Mouse (Mus musculus) liver (tissue): ENCODE data around the gene H2al1k.
"Not testable (repeated sequence)": the region's sequence is repeated elsewhere in the genome, so short reads cannot be mapped to it uniquely, and the experiment has no call there.

Experiments used
- DNase-seq: peaks from one replicate; pipeline ENCODE4 v3.0.0-alpha.2; 2020; ENCODE audit warnings: mixed read lengths

H2al1k gene

DNA sequence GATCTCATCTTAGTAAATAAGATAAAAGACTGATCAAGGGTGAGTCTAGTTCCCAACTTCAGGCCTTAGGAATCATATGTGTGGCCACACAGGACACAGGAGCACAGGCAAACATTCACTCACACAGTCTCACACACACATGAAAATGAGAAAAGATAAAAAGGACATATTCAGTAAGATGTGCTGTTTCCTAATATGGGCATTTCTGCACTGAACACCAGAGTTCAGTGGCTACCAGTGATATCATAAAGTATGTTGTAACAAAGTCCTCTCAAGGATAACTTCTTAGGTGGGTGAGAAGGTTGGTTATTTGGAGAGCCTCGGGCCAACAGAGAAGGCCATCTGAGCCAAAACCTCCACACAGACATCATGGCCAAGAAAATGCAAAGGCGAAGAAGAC is at the start of gene H2al1k:
TSS of gene H2al1k (plus strand) at position 301 of the 400 bp plus-strand sequence.
- not testable (repeated sequence) for DNase-seq

DNA sequence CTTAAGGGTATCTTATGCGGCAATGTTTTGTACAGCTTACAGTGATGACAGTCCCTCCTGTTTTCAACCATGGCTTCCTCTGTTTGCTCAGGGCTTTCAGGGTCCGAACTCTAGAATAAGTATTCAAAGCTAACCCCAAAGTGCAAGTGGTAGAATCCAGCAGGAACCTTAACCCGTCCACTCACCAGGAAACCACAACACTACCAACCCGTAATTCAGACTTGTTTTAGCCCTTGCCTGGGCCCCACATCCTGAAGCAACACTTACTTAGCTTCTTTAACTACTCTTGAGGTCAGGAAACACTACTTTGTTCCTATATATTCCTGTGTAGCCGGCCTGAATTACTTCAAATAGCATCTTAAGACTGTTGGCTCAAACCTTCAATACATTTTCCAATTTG is 47.6 kb upstream of the H2al1k start:
- DNase-seq, result no peak

DNA sequence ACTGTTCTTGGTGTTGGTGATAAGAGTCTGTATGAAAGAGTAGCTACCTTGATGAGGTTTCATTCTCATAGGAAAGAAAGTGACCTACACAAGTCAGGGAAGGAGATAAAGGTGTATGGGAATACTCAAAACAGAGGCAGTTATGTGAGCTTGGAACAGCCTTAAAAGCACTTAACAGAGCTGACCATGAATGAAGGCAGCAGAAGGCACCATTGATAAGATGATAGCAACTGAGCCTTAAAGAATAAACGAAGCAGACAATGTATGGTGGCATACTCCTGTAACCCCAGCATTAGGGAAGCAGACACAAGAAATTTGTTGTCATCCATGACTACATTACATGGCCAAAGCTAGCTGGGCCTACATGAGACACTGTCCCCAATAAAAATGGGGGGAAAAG is 47.0 kb upstream of the H2al1k start:
- no peak for DNase-seq

DNA sequence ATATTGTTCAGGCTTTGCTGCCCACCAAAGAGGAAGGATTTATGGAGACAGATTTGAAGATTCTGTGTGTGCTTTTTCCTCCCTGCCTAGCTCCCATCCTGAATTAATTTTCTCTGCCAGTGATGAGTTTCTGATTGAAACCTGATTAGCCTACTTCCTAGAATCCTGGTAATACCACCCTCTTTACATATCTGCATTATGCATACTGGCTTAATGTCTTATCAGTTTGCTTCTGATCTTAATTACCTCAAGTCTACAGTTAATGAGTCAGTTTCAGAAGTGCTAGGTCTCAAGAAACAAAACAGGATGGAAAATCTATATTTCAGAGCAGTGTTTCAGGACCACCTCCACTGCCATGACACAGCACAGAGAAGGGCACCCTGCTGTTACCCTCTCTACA is 34.0 kb upstream of the H2al1k start:
- not testable (repeated sequence) for DNase-seq

DNA sequence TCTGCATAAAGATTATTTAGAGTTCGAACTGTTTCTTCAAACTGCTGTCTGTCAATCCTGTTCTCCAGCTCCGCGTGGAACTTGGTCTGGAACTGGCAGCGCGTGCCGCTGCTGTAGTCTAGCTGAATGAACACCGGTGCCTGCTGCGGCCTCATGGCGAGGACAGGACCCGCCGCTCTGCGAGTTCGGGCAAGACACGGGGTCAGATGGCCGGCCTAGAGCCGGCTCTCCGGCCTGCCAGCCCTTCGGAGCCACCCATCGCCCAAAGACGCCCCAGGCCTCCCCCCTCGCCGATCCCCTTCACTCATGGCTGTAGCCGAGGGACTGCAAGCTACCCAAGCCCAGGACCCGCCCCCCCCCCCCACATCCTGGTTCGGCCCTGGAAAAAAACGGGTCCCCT is 22.5 kb upstream of the H2al1k start:
- DNase-seq, result not testable (repeated sequence)

DNA sequence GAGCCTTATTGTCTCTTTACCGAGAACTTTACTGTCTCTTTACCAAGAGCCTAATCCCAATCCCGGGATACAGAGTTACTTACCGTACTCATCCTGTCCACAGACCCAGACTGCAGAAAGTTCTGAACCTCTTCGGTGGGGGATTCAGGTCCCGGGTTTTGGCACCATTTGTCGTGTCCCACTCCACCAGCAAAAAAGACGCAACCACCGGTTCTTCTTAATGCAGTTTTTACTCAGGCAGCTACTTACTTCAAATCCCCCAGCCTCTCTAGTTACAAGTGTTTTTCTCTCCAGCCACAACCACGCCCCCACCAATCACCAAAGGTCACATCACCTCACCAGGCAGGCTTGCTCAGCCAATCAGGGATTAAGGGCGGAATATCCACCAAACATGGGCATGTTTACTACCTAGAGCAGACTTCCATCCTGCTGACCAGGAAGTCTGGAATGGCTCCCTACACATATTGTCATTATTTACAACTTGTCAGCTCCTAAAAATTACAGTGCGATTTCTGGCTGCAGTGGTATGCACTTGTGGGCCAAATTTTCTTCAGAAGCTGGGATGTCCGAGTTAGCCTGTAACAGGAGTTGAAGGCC is 18.0 kb upstream of the H2al1k start:
- peak; percentile 17 for DNase-seq

DNA sequence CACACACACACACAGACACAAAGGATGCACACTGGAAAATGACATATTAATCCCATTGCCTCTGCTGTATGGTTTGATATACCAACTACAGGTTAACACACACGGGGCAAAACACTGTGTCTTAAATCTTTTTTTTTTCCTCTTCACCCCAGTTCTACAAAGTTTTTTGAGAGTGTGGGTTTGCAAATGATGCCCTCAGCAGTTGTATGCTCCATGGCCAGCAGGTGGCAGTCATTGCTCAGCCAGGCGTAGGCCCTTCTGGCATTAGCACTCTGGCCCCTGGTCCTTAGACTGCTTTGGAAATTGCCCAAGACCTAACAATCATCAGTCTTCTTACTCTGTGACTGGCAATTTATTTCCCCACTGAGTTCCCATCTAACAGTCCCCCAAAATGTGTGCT is 17.4 kb upstream of the H2al1k start:
- not testable (repeated sequence) for DNase-seq

DNA sequence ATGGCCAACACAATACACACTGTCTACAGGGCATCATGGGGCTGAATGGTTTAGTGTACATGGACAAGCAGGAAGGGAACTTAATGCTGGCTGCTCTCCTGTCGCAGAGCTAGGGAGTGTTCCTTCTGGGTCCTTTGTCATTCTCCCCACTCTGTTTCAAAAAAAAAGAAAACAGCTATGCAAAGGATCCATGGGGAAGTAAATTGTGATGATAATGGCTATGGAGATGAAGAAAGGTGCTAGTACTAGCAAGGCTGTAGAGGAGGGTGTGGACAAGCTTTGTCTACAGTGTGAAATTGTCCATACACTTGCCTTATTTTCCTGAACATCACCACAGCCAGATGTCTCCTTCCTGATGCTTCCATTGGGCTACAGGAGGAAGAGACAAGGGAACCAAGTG is 15.4 kb upstream of the H2al1k start:
- not testable (repeated sequence) for DNase-seq

DNA sequence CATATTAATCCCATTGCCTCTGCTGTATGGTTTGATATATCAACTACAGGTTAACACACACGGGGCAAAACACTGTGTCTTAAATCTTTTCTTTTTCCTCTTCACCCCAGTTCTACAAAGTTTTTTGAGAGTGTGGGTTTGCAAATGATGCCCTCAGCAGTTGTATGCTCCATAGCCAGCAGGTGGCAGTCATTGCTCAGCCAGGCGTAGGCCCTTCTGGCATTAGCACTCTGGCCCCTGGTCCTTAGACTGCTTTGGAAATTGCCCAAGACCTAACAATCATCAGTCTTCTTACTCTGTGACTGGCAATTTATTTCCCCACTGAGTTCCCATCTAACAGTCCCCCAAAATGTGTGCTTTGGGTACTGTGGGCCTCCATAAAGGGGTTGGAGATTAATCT is 23.6 kb downstream of the H2al1k start:
- DNase-seq, result peak; percentile 13

DNA sequence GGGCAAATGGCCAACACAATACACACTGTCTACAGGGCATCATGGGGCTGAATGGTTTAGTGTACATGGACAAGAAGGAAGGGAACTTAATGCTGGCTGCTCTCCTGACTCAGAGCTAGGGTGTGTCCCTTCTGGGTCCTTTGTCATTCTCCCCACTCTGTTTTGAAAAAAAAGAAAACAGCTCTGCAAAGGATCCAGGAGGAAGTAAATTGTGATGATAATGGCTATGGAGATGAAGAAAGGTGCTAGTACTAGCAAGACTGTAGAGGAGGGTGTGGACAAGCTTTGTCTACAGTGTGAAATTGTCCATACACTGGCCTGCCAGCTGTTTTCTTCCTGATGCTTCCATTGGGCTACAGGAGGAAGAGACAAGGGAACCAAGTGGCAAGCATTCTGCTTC is 25.5 kb downstream of the H2al1k start:
- not testable (repeated sequence) for DNase-seq
